Mouse (Mus musculus): ENCODE data around the gene Exosc2.
"Not testable (repeated sequence)": the region's sequence is repeated elsewhere in the genome, so short reads cannot be mapped to it uniquely, and the experiment has no call there.

Gene Exosc2

DNA sequence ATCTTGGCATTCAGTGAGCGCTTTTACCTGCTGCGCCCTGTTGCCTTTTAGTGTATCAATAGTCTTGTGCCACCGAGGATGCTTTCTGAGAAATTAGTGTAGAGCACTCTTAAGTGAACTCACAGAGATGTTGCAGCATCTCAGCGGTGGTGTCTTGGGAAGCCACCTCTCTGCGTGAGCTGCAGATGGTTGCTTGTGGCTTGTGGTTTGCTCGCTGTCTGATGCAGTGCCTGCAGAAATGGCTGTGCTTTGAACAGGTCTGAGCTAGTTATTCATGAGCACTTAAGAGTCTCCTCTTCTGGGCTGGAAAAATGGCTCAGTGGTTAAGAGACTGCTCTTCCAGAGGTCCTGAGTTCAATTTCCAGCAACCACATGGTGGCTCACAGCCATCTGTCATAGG, 8.1 kb downstream of the Exosc2 start:
- no peak for DNase-seq (ENCODE audit: low spot score)

DNA sequence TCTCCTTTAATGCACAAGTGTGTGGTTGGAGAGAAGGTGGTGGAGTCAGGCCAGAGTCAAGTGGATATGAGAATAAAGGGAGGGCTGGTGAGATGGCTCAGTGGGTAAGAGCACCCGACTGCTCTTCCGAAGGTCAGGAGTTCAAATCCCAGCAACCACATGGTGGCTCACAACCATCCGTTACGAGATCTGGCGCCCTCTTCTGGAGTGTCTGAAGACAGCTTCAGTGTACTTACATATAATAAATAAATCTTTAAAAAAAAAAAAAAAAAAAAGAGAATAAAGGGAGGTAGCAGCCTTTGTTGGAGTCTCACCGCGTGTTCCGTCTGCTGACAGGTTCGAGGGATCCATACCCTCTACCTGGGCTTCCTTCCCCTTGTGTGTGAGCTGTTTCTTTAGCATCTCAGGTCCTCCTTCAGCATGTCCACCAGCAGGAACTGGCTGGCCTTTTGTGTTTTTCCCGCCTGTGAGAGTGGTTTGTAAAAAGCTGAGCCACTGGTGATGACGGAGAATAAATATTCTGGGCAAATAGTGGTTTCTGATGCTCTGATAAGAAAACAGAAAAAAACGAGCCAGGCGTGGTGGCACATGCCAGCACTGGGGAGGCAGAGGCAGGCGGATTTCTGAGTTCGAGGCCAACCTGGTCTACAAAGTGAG, 10.7 kb downstream of the Exosc2 start:
- not testable (repeated sequence) for DNase-seq (ENCODE audit: low spot score)

DNA sequence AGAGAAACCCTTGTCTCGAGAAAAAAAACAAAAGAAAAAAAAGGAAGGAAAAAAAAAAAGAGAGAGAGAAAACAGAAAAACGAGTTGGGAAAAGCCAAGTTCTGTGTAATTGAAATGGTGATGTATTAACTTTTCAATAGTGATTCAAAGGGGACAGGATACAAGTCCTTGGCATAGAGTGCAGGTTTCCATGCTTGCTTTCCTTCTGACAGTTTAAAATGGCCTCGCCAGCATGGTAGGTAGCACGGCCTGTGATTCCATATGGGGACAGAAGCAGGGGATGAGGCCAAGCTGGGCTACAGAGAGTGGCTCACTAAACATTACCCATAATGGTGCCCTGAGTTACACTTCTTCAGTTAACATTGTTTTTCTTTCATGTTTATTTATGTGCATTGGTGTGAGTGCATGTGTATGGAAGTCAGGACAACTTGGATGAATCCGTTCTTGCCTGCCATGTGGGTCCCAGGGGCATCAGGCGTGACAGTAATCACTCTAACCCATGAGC, 11.3 kb downstream of the Exosc2 start:
- DNase-seq (ENCODE audit: low spot score), result no peak

DNA sequence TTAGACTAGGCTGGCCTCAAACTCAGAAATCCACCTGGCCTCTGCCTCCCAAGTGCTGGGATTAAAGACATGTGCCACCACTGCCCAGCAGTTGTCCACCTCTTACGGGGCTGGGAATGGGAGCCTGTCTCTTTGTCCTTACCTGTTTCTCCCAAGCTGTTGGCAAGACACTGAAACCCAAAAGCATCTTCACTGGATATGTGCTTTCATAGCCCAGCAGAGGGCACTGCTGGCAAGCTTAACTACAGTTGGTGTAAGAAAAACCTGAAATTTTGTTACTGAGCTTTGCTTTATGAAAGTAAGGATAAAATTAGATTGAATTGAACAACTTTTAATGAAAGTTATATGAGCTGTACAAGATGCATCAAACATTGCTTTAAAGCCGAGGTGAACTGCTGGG, 13.2 kb downstream of the Exosc2 start:
- DNase-seq (ENCODE audit: low spot score), result peak; percentile 35

DNA sequence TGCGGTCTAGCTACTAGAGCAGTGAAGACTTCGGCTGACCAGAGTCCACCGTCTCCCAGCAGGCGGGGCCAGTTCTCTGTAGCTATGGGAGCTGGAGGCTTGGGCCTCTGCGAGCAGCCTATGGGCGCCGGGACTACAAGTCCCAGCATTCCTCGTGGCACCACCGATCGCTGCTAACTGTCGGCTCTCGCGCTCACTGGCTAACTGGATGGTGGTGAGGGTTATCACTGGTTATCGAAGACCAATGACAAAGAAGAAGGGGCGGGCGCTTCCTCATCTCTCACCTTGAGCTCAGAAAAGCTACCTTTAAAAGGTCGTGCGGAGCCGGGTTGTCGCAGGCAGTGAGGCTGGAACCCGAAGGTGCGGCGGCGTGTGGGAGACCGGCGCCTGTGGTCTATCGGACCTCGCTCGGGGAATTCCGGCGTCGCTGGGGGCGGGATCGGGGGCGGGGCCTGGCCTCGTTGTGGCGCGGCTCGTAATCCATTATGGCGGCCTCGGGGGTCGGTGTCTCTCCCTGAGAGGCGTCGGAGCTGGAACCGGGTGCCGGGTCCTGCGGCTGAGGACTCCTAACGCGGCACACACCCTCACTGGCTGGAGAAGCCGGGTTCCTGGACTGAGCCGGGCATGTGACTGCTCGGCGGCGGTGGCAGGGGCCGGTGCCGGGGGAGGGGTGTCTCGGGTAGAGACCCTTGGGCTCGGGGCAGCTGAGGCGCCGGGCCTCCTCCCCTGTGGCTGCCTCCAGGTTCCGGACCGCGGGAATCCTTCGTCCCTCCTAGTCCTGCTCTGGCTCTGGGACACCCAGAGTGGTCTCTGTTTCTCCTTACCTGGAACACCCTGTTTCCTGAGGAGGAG, 17.8 kb downstream of the Exosc2 start, which contains the start of gene Abl1:
Gene Abl1, plus strand, starts transcription at position 303 of the 852 bp plus-strand sequence.
- DNase-seq (ENCODE audit: low spot score), result peak; percentile 96

DNA sequence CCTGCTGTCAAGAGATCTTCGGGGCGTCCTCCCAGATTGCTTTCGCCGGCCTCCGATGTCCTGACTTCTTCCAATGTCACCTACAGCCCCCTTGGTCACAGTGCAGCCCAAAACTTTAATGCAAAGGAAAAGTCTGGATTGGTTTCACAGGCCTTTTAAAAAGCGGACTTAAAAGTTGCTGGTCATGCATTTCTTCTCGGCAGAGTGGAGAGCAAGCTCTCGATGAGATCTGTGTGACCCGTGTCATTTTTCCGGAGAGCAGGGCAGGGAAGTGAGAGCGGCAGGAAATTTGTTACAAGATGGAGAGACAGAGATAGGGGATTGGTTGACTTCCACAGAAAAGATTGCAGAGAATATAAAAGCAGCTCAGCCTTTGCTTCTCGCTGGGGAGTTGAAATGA, 18.5 kb downstream of the Exosc2 start:
- no peak for DNase-seq (ENCODE audit: low spot score)

DNA sequence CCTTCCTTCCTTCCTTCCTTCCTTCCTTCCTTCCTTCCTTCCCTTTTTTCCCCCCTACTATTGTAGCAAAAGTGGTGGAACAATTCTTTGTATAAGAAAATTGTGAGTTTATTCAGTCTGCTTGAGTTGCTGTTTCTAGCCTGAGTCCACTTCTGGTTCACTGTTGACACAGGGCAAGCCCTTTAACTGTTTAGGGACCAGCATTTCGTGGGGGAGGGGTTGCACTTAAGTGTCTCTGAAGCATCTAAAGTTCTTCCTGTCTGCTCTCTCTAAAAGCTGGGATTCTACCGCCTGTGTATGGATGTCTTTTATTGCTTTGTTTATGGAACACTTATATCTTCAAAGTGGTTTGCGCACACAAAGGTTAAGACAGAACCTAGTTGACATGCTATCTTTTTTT, 19.5 kb downstream of the Exosc2 start:
- DNase-seq (ENCODE audit: low spot score), result no peak

DNA sequence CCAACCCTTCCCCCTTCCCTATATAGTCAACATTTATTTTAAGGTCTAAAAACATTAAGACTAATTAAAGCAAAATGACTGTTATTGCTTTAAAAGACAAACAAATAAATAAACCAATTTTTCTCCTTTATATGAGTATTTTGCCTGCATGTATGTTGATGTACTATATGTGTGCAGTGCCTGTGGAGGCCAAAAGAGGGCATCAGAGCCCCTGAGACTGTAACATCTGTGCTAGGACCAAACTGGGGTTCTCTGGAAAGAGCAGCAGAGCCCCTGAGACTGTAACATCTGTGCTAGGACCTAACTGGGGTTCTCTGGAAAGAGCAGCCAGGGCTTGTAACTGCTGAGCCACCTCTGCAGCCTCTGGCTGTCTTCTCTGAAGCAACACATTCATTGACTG, 27.7 kb downstream of the Exosc2 start:
- no peak for DNase-seq (ENCODE audit: low spot score)

DNA sequence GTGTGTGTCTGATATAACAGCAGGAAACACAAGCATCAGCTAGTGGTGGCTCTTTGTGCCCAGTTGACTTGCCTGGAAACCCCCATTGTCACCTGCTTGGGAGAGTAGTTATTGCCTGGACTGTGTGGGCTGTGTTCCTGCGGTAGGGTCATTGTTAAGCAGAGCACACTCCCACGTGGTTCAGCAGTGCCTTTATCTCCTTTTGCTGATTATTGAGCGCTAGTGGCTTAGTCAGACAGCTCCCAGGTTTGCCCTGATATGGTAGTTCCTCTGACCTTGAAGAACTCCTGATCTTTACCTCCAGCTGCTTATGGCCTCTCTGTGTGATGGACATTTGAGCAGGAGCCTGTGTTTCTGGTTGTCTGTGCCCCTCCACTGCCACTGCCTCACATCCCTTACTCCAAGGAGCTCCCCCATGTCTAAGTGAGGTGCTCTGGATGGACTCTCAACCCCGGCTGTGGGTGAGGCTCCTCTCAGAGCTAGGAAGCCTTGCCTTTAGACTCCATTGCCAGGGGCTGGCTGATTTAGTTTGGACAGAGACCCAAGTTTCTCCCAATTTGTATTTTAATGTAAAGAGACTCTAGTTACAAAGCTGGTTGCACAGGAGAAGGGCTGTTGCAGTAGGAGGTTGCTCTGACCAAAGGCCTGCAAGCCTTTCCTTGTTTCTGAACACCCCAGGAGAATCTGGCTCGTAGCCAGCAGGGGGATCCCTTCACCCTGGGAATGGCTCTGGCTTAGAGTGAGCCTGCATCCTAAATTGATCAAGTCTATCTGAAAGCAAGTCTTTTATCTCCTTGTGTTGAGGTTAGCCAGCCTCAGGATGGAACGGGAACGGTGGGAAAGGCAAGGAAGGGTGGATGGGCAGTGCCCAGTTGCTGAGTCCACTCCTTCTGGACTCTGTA, 30.3 kb downstream of the Exosc2 start:
- DNase-seq (ENCODE audit: low spot score), result no peak

DNA sequence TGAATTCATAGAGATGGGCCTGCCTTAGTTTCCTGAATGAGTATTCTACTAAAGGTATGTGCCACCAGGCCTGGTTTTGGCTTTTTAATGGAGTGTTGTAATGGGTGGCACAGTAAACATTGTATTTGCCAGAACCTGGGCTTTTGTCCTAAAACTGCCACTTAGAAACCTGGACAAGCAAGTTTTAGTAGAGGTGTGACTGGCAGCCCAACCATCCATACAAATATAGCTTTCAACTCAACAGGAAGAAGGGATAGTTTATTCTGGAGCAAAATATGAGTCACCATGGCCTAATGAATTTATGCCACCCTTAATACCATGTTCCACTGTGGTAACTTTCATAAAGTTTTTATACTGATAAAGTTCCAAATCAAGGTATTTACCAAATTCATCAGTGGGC, 32.7 kb downstream of the Exosc2 start:
- no peak for DNase-seq (ENCODE audit: low spot score)

DNA sequence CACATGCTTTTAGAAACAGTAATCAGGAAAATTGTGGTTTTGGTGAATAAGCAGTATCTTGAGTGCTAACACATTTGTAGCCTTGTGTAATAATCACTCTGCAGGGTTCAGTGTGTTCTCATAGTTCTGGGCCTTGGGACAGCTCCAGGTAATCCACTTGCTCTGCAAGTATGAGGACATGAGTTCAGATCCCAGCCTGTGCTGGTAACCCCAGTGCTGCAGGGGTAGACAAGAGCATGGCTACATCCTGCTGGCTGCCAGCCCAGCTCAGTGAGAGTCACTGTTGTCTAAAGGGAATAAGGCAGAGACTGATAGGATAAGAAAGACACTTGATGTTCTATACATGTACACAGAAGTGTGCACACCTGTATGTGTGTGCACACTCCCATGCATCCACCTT, 35.4 kb downstream of the Exosc2 start:
- DNase-seq (ENCODE audit: low spot score), result no peak

DNA sequence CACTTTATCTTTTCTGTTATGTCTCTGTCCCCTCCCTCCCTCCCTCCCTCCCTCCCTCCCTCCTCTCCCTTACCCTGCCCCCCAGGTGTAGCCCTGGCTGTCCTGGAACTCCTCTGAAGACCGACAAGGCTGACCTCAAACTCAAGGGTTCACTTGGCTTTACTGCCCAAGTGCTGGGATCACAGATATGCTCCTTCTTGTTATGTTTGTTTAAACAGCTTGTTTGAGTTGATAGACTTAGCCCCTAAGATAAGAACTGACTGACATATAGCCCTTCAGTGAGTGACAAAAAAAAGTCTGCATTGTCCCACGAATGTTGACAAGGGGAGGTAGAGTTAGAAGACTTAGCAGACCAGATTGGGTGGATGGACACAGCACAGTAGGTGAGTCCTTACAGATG, 36.0 kb downstream of the Exosc2 start:
- DNase-seq (ENCODE audit: low spot score), result no peak

DNA sequence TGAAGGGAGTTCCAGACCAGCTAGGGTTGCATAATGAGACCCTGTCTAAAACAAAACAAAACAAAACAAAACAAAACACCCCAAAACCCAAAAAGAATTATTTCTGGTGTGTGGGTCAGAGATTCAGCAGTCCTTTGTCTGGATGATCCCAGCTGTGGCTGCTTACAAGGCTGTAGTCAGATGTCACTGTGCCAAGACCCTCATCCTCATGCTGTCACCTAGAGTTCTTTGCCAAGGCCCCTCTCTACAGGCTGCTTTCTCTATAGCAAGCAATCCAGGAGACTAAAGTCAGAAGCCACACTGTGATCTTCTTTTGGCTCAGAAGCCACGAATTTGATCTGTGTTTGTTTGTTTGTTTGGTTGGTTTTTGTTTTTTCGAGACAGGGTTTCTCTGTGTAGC, 42.2 kb downstream of the Exosc2 start:
- no peak for DNase-seq (ENCODE audit: low spot score)

DNA sequence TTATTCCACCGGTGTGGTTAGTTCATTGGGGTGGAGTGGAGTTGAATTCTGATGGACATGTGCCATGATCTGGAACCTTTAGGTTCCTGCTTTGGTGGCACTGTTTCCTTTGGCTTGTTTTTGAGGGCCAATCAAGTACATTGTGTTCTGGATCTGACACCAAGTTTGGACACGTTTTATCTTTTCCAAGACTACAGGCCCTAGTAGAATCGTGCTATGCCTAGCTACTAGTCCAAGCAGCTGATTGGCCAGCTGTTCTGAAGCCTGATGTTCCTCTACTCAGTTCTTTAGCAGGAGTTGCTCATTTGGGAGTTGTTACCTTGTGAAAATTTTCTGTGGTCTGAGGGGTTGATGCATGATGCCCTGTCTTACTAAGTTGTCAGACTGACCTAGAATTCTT, 43.3 kb downstream of the Exosc2 start:
- DNase-seq (ENCODE audit: low spot score), result no peak

DNA sequence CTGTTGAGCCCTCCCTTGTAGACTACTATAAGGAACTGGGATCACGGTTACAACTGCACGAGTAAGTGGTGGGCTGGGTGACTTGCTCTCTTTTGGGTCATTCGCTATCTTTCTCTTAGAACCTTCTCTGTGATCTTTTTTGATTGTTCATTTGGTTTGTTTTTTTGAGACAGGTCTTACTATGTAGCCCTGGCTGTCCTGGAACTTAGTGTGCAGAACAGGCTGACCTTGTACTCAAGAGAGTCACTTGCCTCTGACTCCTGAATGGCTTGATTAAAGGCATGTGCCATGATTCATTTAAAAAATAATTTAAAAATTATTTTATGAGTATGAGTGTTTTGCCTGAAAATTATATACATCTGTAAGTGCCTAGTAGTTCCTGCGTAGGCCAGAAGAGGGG, 44.3 kb downstream of the Exosc2 start:
- DNase-seq (ENCODE audit: low spot score), result no peak

DNA sequence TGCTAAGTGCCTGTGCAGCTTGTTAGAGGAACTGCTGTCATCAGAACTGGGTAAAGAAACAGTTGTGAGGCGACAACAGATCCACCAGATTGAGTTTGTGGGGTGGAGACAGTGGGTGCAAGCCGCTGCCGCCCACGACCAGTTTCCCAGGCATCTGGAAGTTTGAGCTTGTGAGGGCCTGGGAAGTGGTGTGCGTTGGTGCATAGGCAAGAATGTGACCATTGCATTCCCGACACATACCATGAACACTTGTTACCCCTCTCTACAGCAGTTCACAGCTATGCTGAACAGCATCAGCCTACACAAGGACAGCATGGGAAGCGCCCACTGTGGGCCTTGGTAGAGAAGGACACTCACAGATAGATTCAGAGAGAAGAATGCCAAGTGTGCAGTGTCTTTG, 45.5 kb downstream of the Exosc2 start:
- peak; percentile 44 for DNase-seq (ENCODE audit: low spot score)

DNA sequence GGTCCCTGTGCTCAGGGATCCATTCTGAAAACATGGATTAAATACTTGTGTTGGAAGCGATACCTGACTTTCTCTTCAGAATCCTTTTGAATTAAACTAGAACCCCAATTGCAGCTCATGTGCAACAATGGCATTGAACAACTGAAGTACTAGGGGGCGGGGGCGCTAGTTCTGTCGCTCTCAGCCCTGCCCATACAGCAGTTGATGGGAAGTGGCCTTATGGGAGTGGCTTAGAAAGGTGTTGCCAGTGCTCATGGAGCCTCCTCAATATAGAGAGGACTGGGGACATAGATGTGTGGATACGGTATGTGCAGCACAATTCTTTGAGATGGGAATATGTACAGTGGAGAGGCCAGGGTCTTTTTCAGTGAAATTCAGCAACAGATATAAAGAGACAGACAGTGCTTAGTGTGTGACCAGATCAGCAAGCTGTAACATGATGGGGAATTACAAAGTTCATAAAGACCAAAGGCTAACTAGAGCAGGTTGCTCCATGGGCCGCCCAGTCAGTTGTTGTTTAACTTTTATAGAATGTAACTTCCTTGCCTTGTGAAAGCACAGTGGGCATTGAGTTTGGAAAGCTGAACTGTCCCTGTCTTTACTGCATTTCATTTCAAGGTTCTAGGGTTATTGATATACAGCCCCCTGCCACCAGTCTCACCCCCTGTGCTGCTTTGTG, 48.8 kb downstream of the Exosc2 start:
- DNase-seq (ENCODE audit: low spot score), result no peak

DNA sequence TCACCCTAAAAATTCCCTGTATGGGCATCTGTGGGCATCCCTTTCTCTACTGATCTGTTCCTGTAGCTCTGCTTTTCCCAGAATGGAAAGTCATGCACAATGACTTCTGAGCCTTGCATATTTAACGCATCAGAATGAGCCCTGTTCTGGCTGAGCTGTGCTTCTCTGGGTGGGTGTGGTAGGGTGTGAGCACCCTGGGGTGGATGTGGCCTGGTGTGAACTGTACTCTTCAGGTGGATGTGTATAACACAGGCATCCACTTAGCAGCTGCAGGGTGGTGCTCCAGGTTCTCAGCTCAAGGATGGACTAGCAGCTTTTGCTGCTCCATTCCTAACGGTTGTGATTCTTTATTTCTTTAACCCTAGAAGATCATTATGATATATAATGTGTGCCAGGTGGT, 49.4 kb downstream of the Exosc2 start:
- no peak for DNase-seq (ENCODE audit: low spot score)

DNA sequence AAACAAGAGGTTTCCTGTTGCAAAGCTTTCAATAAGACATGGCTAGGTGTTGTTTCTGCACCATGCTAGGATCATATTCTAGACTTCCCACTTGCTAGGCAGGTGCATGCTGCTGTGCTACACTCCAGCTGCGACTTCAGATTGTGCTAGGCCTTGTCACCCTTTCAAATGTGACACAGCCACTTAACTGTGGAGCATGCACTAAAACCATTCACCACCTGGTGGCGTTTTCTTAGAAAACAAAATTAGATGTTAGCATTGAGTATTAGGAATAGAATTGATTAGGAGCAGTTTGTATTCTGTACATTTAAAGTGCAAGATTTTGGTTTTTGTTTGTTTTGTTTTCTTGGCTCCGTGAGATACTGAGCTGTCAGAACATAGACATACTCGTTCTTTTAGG, 50.3 kb downstream of the Exosc2 start:
- no peak for DNase-seq (ENCODE audit: low spot score)

DNA sequence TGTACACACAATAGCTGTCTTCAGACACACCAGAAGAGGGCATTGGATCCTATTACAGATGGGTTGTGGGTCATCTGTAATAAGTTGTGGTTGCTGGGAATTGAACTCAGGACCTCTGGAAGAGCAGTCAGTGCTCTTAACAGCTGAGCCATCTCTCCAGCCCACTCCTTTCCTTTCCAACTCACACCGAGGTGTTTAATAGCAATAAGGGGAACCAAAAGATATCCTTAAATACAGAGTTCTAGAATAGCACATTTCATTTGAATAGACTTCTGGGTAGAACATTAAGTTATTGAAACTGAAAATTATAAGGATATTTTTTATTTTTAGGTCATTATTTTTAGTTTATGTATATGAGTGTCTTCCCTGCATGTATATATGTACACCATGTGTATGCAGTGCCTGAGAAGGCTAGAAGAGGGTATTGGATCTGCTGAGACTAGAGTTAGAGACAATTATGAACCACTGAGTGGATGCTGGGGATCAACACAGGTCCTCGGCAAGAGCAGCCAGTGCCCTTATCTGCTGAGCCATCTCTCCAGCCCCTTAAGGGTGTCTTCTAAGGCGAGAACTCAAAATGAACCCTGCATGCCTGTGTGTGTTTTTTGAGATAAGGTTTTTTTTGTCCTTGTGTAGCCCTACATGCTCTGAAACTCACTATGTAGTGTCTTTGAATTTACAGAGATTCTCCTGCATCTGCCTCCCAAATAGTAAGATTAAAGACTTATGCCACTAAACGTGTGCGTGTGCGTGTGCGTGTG, 54.4 kb downstream of the Exosc2 start:
- no peak for DNase-seq (ENCODE audit: low spot score)
